Mouse (Mus musculus): ENCODE measurements around the gene Hectd1.

Hectd1 gene

GRCm38 (mm10) chr12:51768702-51769101 lies 60.6 kb downstream of the Hectd1 start:
- DNase-seq (ENCODE audit: low spot score) = no peak

DNA sequence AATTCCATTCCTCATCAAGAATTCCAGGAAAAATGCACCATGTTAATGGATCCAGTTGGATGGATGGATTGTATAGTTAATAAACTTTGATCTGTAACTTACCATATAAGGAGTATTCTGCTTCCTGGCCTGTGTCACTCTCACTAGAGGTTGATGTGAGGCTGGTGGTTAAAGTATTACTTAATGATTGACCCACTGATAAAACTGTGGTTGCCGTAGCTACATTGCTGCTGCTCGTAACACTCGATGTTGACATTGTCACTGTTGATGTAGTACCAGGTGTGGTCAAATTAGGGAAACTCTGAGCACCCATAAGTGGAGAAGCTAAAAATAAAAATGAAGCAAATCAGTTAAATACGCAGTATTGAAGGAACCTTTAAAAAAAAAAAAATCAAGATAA lies 61.9 kb downstream of the Hectd1 start:
- no peak for DNase-seq (ENCODE audit: low spot score)

DNA sequence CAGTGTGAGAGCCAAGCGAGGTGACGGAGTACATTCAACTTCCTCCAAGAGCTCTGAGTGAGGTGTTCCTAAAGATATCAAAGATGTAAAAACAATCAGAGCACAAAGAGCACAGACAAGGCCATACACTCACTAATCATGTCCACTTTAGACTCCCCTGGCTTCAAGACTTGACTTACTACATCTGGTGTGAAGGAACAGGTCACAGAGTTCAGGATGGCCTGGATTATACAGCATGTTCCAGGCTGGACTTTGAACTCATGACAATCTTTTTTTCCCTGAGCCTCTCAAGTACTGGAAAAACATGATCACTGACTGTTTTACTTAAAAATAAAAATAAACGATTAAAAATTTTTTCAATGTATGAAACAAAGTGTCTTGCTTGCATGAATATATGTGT lies 70.0 kb downstream of the Hectd1 start:
- no peak for DNase-seq (ENCODE audit: low spot score)

- no peak for DNase-seq (ENCODE audit: low spot score)
Measured at GRCm38 (mm10) chr12:51756599-51756961, 72.8 kb downstream of the Hectd1 start.

DNA sequence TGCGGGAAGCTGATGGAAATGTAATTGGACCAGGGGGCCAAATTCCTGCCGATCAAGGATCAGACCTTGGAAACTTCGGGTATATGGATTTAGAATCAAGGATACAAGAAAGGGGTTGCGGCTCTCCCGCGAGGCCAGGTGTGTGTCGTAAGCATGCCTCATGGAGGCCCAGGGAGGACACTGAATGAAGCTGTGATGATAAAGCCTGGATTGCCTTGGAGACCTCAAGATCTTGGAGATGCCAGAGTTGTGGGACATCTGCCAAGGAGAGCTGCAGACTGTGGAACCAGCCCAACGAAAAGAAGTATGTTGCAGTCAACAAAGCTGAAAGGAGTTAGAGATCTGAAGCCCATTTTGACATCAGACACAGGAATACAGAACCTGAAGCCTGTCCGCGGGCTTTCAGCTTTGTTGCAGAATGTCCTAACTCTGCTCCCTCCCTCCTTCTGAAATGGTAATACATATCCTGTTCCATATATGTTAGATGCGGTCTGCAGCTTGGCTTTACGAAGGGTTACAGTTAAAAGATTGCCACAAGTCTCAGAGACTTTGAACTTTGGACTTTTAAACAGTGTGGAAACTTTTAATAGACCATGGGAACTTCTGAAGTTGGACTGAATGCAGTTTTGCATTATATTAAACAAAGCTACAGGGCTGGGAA lies 73.3 kb downstream of the Hectd1 start:
- no peak for DNase-seq (ENCODE audit: low spot score)

DNA sequence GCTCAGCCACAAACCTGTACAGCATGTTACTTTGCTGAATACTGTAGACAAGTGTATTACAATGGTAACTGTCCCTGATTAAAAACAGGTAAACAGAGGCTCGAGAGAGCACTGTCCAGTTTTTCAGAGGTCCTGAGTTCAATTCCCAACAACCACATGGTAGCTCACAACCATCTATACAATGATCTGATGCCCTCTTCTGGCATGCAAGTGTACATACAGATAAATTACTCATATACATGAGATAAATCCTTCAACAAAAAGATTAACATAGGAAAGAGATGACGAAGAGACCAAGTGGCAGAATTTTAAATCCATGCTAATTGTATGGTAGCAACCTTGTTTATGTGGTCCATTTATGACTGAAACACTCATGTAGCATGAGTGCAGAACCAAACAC lies 82.0 kb downstream of the Hectd1 start:
- no peak for DNase-seq (ENCODE audit: low spot score)

DNA sequence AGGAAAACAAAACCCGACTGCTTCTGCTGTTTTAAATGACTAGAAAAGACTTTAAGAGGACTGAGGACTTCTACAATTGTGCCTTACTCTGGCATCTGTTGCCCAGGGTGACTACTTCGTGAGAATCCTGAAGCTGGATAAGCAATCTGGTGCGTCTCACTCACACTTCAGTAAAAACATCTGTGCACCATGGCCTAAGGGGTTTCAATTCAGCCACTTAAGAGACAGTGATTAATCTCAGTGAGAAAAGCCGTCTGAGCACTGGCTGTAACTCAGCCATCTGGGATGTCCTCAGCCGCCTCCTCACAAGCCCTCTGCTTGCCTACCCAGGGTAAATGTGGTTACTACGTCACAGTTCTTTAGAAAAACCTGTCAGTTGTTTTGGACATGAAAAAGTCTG lies 84.4 kb downstream of the Hectd1 start:
- peak; percentile 57 for DNase-seq (ENCODE audit: low spot score)

GRCm38 (mm10) chr12:51741690-51742089 lies 87.6 kb downstream of the Hectd1 start:
- peak; percentile 17 for DNase-seq (ENCODE audit: low spot score)

DNA sequence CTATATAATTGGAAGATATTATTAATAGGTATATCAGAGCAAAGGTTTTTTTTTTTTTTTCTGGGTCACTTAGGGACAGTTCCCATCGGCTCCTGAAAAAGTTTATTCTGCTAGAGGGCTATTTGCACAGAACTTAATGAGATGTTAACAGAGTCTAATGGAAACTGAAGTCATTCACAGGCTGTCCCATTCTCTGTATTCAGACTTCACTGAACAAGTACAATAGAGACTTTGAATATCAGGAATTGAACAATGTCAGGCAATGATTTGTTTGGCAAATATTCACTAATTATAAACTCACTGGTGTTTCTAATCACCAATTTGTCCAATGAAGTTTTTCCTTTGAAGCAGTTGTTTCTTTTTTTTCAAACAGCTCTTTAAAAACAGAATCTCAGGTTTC lies 92.5 kb downstream of the Hectd1 start:
- DNase-seq (ENCODE audit: low spot score) = no peak

DNA sequence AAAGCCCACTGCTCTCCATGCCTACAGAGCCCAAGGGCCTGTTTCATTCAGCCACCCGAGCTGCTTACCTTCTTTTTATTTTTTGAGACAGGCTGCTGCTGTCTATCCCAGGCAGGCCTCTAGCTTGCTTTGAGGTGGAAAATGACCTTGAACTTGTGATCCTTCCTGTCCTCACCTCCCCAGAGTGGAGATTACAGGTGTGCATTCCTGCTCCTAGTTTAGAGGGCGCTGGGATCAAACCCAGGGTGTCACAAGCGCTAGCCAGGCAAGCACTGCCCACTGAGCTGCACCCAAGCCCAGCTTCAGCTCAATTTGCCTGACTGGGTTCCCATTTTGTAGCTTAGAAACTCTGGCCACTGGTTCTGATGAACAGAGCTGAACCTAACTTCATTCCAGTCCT lies 93.0 kb downstream of the Hectd1 start:
- no peak for DNase-seq (ENCODE audit: low spot score)

GRCm38 (mm10) chr12:51735840-51736271 lies 93.5 kb downstream of the Hectd1 start:
- no peak for DNase-seq (ENCODE audit: low spot score)

- DNase-seq (ENCODE audit: low spot score) = no peak
Measured at GRCm38 (mm10) chr12:51734605-51735211, 94.6 kb downstream of the Hectd1 start.

GRCm38 (mm10) chr12:51729827-51730226 lies 99.5 kb downstream of the Hectd1 start:
- DNase-seq (ENCODE audit: low spot score) = no peak

GRCm38 (mm10) chr12:51729058-51729457 lies 100.3 kb downstream of the Hectd1 start:
- DNase-seq (ENCODE audit: low spot score) = no peak

GRCm38 (mm10) chr12:51721836-51722235 lies 107.5 kb downstream of the Hectd1 start:
- DNase-seq (ENCODE audit: low spot score) = no peak

DNA sequence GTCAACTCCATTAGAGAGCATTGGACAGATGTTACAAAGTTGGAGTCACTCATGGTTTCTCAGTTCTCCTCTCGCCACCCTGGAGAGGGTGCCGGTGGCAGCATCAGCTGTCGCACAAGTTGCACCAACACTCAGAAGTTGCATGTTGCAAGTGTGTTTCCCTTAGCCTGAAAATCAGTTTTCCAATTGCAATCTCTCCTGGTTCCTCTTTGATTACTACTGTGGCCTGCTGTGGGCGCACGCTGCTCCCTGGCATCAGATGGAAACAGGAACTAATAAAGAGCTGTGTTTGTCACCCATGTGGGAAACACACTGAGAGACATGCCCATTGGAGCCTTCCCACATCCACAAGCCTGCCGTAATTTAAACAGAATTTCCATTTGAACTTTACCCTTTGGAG lies 110.7 kb downstream of the Hectd1 start:
- no peak for DNase-seq (ENCODE audit: low spot score)

GRCm38 (mm10) chr12:51712685-51713084 lies 116.7 kb downstream of the Hectd1 start:
- no peak for DNase-seq (ENCODE audit: low spot score)

GRCm38 (mm10) chr12:51710154-51710553 lies 119.2 kb downstream of the Hectd1 start:
- DNase-seq (ENCODE audit: low spot score) = no peak

GRCm38 (mm10) chr12:51709741-51710140 lies 119.6 kb downstream of the Hectd1 start:
- DNase-seq (ENCODE audit: low spot score) = no peak

DNA sequence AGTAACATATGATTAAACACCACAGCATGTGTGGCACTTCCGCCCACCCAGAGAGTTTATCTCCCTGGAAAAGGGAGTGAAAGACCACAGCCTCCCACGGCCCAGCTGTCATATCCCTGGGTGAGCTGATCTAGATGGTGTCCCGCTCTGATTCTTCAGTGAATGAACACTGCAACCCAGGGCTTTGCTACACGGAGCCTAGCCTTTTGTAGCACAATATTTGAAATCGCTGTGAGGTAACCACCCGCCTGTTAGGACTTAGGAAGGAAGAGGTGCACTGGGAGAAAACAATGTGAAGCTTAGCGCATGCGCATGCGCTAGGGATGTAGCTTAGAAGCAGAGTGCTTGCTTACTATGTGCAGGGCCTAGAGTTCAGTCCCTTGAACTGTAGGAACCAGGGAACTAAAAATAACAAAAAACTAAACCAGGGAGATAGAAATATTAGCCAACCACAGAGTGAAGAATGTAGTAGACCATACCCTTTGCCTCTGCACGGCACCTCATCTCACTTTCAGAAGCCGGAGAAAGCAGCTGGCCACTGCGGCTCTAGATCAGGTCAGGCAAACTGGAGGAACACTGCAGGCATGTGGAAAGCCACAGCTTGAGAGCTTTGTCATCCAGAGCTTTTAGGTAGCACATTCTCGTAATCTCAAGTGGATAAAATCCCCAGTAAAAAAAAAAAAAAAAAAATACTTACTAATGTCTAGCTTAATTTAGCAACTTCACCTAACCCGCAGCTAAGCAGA lies 120.2 kb downstream of the Hectd1 start:
- peak; percentile 29 for DNase-seq (ENCODE audit: low spot score)

DNA sequence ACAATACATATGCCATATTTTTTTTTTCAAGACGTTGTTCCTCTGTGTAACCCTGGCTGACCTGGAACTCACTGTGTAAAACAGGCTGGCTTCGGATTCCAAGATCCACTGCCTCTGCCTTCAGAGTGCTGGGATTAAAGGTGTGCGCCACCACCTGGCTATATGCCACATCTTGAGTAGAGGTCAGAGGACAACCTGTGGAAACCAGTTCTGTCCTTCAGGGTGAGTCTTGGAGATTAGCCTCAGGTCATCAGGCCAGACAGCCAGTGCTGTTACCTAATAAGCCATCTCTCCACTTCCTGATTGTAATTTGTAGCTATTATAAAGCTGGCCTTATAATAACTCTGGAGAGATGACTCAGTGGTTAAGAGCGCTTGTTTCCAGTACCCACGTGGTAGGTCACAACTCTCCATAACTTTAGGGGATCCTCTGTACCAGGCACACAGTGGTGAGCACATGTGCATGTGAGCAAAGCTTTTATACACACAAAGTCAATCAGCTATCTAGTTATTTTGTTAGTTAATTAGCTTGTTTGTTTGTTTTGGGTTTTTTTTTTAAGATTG lies 122.6 kb downstream of the Hectd1 start:
- no peak for DNase-seq (ENCODE audit: low spot score)

DNA sequence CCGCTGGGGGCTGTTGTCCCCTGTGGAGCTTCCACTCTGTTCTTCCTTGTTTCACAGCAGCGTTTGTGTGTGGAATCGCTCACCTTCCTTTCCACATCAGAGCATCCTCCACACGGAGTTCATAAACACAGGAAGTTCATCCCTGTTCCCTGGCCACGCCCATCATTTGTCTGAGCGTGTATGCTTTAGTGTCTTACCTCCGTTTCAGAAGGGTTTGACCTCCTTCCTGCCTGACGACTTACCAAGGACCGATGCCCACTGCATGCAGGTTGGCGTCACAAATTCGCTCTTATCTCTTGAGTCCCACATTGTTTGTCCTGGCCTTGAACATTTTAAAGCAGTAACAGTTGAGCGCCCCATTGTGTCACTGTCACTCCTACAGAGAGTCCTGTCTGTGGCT lies 123.6 kb downstream of the Hectd1 start:
- no peak for DNase-seq (ENCODE audit: low spot score)

DNA sequence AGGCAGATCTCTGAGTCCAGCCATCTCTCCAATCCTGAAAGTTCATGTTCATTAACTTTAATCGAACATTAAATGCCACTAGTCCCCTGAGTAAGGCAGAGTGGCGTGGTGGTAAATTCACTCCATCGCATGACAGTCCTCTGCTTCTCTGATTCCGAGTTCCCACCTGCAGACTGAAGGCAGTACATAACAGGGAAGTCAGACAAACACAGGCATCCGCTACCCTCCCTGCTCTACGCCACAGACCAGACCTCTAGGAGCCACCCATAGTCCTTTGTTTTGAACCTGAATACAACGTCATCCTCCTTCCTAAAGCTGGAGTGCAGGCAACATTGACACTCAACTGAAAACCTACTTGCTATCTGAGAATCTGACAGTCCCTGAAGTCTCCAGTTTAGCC lies 124.8 kb downstream of the Hectd1 start:
- no peak for DNase-seq (ENCODE audit: low spot score)

Measured in embryo, embryonic 10 days (tissue).